Mouse (Mus musculus) frontal cortex, adult 2 months (tissue): ENCODE data around the gene C1qc. TPM values are rescaled to one million over a fixed set of nuclear protein-coding genes. Genes with fewer than 3 reads are reported as not detected.

Experiments
- DNase-seq, 2 experiments: peaks; one replicate each; pipeline ENCODE4 v3.0.0; 2022; ENCODE audit warnings: low spot score in 1 of 2; ENCODE audit errors: extremely low spot score in 1 of 2
- polyA plus RNA-seq: library from polyadenylated mRNA; depleted of rRNA; stranded (reverse); fragments of >200 nt; gene quantifications from 2 replicates; pipeline ENCODE4 v1.2.3, GENCODE M21; 2012

The C1qc gene
- polyA plus RNA-seq, 1 experiment, result 84.6 TPM

DNA sequence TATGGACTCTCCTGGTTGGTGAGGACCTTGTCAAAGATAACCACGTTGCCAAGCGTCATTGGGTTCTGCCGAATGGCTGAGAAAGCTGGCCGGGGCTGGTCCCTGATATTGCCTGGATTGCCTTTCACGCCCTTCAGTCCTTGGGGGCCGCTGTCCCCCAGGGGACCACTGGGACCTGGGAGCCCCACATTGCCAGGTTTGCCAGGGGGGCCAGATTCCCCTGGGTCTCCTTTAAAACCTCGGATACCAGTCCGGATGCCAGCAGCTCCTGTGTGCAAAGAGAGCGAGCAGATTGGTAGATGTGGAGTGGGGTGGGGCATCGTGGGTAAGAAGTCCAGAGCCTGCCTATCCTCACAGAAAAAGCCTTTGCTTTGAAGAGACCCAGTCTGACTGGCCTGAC is 3.6 kb upstream of the C1qc start:
- no peak for DNase-seq

DNA sequence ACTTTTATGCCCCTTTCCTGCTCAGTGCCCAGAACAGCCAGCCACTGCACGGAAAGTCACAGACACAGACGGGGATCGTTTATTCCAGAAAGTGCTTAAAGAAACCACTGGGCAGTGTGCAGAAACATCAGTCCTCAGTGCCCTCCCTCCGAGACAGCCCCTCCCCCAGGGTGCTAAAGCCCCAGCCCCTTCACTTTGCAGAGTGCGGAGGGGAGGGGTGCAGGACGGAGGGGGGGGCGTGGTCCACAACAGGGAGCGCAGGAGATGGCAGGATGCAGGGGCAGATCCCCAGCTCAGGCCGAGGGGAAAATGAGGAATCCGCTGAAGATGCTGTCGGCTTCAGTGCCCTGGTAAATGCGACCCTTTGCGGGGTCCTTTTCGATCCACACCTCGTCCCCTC is 3.0 kb upstream of the C1qc start:
- no peak for DNase-seq

DNA sequence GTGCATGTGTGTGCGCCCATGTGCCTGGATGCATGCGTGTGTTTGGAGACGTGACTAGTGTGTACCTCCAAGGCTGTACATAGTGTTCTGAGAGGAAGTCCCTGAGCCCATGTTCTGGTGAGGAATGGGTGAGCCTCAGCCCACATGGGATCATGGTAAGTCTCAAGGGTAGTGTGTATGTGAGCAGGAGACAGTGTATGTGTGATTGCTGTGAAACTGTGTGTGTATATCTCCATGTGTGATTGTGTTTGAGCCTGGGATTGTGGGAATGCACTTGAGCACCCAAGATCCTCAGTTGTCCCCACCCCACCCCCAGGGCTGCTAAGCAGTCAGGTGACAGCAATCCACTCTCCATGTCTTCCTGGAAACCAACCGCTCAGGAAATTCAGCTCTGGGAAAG is 2.0 kb upstream of the C1qc start:
- DNase-seq, result no peak

- peak in 1 of 2 experiments; percentile 76 for DNase-seq
Observed at GRCm38 (mm10) chr4:136893691-136894543, 1.1 kb upstream of the C1qc start.

DNA sequence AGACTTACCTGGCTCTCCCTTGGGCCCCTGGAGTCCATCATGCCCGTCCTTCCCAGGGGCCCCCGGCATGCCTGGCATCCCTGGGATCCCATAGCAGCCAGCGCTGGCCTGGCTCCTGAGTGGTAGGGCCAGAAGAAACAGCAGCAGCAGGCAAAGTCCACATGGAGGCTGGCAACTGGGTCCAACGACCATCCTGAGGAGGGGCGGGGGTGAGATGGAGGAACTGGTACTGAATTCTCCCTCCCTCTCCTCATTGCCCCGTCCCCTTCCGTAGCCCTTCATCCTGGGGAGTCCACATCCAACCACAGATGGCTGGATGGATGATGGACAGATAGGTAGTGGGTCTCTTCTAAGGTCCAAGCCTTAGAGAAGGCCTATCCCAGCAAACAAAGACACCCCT is 494 bp downstream of the C1qc start:
- DNase-seq, result no peak

DNA sequence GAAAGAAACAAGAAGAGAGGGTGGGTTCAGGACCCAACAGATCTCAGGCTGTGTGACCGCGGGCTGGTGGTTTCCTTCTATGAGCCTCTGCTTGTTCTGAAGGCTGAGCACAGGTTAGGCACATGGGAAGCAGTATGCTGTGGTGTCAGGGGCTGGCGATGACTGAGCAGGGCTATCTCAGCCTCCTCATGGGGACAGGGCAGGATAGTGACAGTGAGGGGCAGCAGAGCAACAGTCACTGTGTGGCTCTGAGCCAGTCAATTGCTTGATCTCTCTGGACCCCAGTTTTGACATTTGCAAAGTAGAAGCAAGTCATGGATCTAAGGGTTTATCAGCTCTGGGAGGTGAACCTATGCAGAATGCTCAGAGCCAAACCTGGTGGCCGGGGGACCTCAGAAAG is 1.8 kb downstream of the C1qc start:
- no peak for DNase-seq

- DNase-seq, result no peak
Observed at GRCm38 (mm10) chr4:136889981-136890380, 2.9 kb downstream of the C1qc start.

- DNase-seq, result no peak
Observed at GRCm38 (mm10) chr4:136887714-136888113, 5.2 kb downstream of the C1qc start.

DNA sequence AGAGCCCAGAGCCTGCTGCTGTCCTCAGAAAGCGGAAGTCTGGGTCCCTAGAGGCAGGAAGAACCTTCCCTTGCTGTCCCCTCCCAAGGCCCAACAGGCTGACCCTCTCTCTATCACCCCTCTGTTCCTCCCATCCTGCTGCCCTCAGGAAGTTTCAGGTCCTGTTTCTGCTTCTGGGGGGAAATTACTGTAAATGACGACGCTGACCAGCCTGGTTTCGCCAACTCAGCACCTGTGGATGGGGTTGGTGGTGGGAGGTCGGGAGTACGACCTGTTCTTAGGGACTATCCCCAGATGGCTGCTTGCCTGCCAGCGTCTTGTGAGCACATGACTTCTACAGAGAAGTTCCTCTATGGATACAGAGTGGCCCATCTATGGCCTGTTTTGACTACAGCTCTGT is 6.8 kb downstream of the C1qc start, which contains the start of gene C1qb:
TSS of gene C1qb (minus strand) at position 87 of the 400 bp plus-strand sequence.
- no peak for DNase-seq

- peak in 1 of 2 experiments; percentile 45 for DNase-seq
Observed at GRCm38 (mm10) chr4:136878601-136879000, 14.3 kb downstream of the C1qc start.

DNA sequence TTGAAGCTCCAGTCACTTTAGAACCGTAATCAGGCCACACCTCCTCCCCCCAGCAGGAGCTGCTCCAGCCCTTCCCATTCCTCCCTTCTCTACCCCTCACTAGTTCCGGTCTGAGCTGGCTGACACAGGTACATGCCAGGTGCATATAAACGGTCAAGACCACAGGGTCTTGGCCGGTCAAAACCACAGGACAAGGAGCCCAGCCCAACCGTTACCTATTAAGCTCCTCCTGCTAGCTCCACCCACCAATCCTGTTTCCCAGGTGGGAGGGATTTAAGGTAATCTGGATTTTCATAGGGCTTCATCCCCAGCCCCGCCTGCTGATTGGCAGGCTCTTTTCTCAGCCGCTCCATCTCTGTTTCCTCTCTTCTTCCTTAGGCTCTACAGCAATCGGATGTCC is 14.7 kb downstream of the C1qc start:
- DNase-seq, result no peak

- DNase-seq, result peak in 1 of 2 experiments; percentile 73
Observed at GRCm38 (mm10) chr4:136876971-136877370, 15.9 kb downstream of the C1qc start.

DNA sequence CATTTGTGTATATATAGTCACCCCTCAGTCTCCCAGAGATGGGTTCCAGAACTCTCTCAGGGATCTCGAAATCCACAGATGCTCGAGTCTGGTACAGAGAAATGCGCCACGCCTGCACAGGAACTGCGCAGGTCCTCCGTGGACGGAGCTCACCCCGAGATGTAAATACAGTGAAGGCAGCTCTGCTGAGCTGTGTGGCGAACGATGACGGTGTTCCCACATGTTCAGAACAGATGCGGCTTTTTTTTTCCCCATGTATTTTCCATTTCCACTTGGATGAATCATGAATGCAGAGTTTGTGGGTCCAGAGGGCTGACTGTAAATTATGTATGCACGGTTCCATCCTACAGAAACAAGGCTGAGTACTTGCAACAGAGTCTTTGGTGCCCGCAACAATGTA is 17.9 kb downstream of the C1qc start:
- DNase-seq, result peak in 1 of 2 experiments; percentile 53

GRCm38 (mm10) chr4:136868371-136868770 is 24.5 kb downstream of the C1qc start:
- no peak for DNase-seq

GRCm38 (mm10) chr4:136867690-136868345 is 25.0 kb downstream of the C1qc start:
- DNase-seq, result no peak

DNA sequence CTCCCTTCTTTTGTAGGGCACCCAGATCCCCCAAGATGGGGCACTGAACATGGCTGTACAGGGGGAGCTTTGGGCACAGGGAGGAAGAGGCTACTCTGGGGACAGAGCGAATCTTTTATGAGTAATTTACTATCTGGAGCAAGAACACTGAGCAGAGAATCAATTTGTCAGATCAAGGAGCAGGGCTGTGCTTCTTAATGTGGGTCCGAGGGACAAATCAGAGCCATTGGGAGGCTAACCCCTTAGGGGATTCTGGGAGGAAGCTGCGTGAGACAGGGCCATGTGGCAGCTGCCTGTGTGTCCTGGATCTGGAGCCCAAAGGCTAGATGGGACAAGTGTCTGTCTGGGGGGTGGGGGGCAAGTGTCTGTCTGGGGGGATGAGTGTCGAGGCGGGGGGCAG is 27.3 kb downstream of the C1qc start:
- no peak for DNase-seq

DNA sequence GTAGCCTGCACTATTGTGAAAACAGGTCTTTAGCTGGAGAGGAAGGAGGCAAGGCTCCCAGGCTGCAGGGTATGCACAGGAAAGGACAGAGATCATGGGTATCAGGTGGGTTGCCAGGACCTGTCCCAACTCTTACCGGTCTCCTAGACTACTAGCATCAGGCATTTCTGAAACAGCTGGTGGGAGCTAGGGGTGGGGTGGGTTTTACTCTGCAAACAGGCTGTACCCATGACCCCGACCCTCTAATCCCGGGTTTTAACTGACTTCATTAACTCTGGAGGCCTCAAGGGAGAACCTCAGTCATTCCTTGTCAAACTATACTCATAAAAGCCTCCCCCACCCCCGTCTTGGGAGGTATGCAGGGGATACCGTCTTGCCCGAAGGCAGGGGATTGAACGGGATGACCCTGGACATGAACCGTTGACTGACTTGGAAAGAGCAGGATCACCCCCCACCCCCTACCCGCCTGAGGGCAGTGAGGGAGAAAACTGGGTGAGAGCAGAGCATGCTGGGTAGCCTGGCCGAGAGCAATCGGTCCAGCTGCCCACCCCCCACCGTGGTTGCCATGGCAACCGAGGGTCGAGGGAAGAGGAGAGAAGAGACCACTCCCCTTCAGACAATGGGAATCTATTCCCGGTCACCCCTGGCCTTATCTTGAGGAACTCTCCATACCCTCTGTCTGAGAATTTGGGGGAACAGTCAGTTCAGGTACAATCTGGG is 28.0 kb downstream of the C1qc start:
- no peak for DNase-seq

GRCm38 (mm10) chr4:136863517-136863916 is 29.3 kb downstream of the C1qc start:
- no peak for DNase-seq

GRCm38 (mm10) chr4:136862411-136862810 is 30.5 kb downstream of the C1qc start:
- no peak for DNase-seq

- DNase-seq, result no peak
Observed at GRCm38 (mm10) chr4:136861806-136862205, 31.1 kb downstream of the C1qc start.

DNA sequence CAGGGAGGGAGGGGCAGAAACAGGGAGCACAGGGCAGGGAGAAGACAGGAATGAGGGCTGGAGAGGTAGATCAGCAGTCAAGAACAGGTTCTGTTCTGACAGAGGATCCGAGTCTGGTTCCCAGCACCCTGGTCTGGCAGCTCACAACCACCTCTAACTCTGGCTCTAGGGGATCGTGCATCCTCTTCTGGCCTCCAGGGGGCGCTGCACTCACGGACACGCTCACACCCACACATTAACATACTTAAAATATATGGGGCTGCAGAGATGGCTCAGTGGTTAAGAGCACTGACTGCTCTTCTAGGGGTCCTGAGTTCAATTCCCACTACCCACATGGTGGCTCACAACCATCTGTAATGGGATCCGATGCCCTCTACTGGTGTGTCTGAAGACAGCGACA is 32.8 kb downstream of the C1qc start:
- no peak for DNase-seq
